Mouse (Mus musculus) ES-E14 (cell line): ENCODE results near the gene Sqstm1. TPM values are rescaled to one million over a fixed set of nuclear protein-coding genes. Genes with fewer than 3 reads are reported as not detected.

Experiments
- DNase-seq: peaks from one replicate; pipeline ENCODE4 v3.0.0-alpha.2; 2013; ENCODE audit warnings: low read depth, low spot score
- H3K27ac ChIP-seq: 2 replicates; pipeline ENCODE4 v1.5.1; 2012; ENCODE audit warnings: low read depth, mild to moderate bottlenecking, low read length, moderate library complexity, mixed read lengths; ENCODE audit not compliant: poor library complexity, insufficient read depth, severe bottlenecking
- H3K36me3 ChIP-seq: 2 replicates; pipeline ENCODE4 v1.6.1; 2012; ENCODE audit warnings: mild to moderate bottlenecking, low read length, moderate library complexity, mixed read lengths; ENCODE audit not compliant: control insufficient read depth, poor library complexity, insufficient read depth, severe bottlenecking
- H3K4me1 ChIP-seq, 2 experiments: fragments of 150-350 bp in 1 of 2; sonication (generic) in 1 of 2; 2 replicates each; pipeline ENCODE4 v1.6.1; 2012; ENCODE audit warnings: low read length in 2 of 2, mild to moderate bottlenecking in 1 of 2, mixed read lengths in 1 of 2; ENCODE audit not compliant: control insufficient read depth in 2 of 2, insufficient read depth in 2 of 2, poor library complexity in 1 of 2
- H3K4me3 ChIP-seq, 2 experiments: fragments of 150-350 bp in 1 of 2; sonication (generic) in 1 of 2; 2 replicates each; pipeline ENCODE4 v1.5.1; 2012; ENCODE audit warnings: low read length in 2 of 2, low read depth in 1 of 2, mild to moderate bottlenecking in 1 of 2, mixed read lengths in 1 of 2; ENCODE audit not compliant: insufficient read depth in 1 of 2, poor library complexity in 1 of 2, severe bottlenecking in 1 of 2
- H3K9ac ChIP-seq: 2 replicates; pipeline ENCODE4 v1.6.1; 2012; ENCODE audit warnings: low read depth, mild to moderate bottlenecking, low read length, mixed read lengths; ENCODE audit not compliant: poor library complexity, insufficient read depth, severe bottlenecking
- H3K9me3 ChIP-seq: fragments of 150-350 bp; sonication (generic); 2 replicates; pipeline ENCODE4 v1.6.1; 2012; ENCODE audit warnings: low read depth, mild to moderate bottlenecking, low read length; ENCODE audit not compliant: control insufficient read depth, insufficient read depth
- CHD2 ChIP-seq: IDR thresholded peaks from 2 replicates; pipeline ENCODE4 v1.6.1; 2014; ENCODE audit warnings: mild to moderate bottlenecking, low read depth, low read length, inconsistent platforms
- HCFC1 ChIP-seq: IDR thresholded peaks from 2 replicates; pipeline ENCODE4 v1.6.1; 2012; ENCODE audit warnings: low read length, inconsistent platforms, borderline replicate concordance; ENCODE audit not compliant: insufficient read depth
- MAFK ChIP-seq: IDR thresholded peaks from 2 replicates; pipeline ENCODE4 v1.6.1; 2014; ENCODE audit warnings: mild to moderate bottlenecking, low read depth, low read length, inconsistent platforms; ENCODE audit not compliant: insufficient read depth
- ZC3H11A ChIP-seq: IDR thresholded peaks from 2 replicates; pipeline ENCODE4 v1.6.1; 2012; ENCODE audit warnings: low read depth, mild to moderate bottlenecking, inconsistent platforms, low read length, borderline replicate concordance
- ZNF384 ChIP-seq: IDR thresholded peaks from 2 replicates; pipeline ENCODE4 v1.6.1; 2012; ENCODE audit warnings: low read depth, low read length, inconsistent platforms
- in situ Hi-C, 2 experiments: fragments of 600-800 bp; cut with MboI; formaldehyde crosslinking; loops; one replicate each; pipeline ENCODE4 v1.15.1; 2025; ENCODE audit warnings: low sequenced_read_pairs in 2 of 2, inconsistent platforms in 1 of 2; ENCODE audit not compliant: unreplicated experiment in 2 of 2
- total RNA-seq: library from RNA; depleted of rRNA; stranded (reverse); fragments of 300-350 nt; gene quantifications from 2 replicates; pipeline ENCODE4 v1.2.3, GENCODE M21; 2012; rRNA removed

Gene Sqstm1
- total RNA-seq, result 140 and 234 TPM in 2 replicates

DNA sequence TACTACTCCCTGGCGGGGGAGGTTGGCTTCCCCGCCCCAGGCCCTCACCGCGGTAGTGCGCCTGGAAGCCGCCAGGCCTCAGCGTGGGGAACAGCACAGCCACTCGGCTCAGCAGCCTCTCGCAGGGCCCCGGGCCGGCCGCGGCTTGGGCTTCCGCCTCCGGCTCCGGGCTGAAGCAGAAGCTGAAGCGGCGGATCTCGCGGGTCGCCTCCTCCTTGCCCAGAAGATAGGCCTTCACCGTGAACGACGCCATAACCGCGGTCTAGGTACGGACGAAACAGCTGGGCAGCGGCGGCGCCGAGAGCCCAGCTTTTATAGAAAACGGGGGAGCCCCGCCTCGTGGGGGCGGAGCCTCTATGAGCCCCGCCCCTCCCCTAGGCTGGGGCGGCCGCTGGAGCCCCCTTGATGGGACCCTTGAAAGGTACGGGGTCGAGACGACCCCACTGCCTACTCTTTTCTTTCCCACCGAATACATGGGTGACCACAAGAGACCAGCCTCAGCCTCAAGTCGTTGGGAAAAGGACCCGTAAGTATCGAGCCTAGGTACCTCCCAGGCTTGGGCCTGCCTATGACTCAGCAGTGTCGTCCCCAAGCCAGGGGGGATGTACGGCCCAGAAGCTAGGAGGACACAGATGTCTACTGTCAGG, at the start of gene Sqstm1, which contains the start of gene Mgat4b:
Sqstm1 (minus strand) TSS at position 323 of the 647 bp plus-strand sequence.
Mgat4b (plus strand) TSS at position 386 of the 647 bp plus-strand sequence.
- Histone ChIP-seq H3K4me1 (peaks cover 7 to 27% of the 10 kb centered on the region in 2 experiments; a peak in 3 of 4 replicates), H3K9ac (peak within 1 kb of the TSS; percentile 86), H3K36me3 (peaks cover 29% of the 10 kb centered on the region), H3K9me3 (no peaks in the 10 kb centered on the region), H3K4me3 (peak within 1 kb of the TSS; percentile 90 to 92), H3K27ac (peak within 1 kb of the TSS; percentile 81; the same call in 1 of the 2 replicates)
- TF ChIP-seq MAFK, result peak; percentile 94
- no peak for TF ChIP-seq CHD2
- TF ChIP-seq ZC3H11A, result no peak
- in situ Hi-C loops, result no loop called here
- no peak for DNase-seq

DNA sequence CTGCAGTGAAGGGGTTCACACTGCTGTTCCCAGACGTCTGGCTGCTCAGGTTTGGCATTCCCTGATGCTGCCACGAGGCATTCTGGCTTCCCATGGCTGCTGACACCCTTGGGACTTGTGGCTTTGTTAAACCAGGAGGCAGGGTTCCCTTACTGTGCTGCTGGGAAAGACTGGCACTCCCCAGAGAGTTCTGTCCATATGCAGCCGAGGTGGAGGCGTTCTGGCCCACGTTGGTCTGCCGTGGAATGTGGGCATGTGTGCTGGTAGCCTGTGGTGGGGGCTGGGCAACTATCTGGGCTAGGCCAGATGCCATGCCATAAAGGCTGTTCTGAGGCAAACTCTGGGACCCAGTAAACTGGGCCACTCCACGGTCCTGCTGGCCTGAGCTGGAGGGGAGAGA, 47.7 kb upstream of the Sqstm1 start:
- peaks cover 4 to 14% of the 10 kb centered on the region in 2 experiments; a peak in 3 of 4 replicates for H3K4me1 ChIP-seq
- DNase-seq, result no peak
- H3K9me3 ChIP-seq, result no peaks in the 10 kb centered on the region
- in situ Hi-C loops, result no loop called here
- H3K36me3 ChIP-seq, result peaks cover 32% of the 10 kb centered on the region
- TF ChIP-seq ZC3H11A (no peak), ZNF384 (no peak)
- no peak overlapping the region for H3K4me3 ChIP-seq
- no peak overlapping the region for H3K9ac ChIP-seq
- no peak overlapping the region for H3K27ac ChIP-seq

DNA sequence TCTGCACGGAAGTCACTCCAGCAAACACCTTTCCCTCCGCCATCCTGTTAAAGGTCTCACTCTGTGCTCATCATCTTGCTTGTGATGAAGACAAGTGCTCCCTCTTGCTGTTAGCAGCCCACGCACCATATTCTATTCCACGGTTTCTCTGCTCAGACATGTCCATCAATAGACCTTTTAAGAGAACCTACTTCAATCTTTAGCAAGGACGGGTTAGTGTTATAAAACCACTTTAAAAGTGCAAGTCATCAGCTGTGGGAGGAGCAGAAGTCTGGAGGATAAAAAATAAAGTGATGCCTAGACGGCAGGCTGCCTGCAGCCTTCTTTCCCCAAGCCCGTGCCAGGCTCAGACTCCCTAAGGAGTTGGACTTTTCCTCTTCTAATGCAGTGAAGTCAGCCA, 46.0 kb upstream of the Sqstm1 start:
- no peak for DNase-seq

DNA sequence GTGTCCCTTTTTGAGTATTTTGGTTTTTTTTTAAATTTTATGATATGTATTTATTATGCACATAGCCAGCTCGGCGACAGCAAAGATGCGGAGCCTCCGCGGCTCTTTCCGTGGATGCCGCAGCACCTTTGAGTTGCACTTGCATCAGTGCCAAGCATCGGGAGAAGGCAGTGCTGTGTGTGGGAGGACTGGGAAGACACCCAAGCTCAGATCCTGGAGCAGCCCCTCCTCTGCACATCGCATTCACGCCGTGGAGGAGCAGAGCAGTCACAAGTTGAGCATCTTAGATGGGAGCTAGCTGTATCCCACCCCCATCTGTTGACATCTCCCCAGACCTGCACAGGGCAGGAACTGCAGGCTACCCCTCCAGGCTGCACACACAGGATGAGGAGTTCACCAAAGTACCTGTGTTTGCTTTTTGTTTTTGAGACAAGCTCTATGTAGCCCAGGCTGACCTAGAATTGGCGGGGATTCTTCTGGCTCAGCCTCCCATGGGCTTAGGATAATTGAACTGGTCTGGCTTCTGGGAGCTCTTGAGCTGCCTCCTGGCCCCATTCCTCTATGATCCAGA, 43.5 kb upstream of the Sqstm1 start:
- no peak overlapping the region; the same call in 1 of the 2 replicates for H3K9ac ChIP-seq
- no peak for TF ChIP-seq CHD2
- no peak for TF ChIP-seq ZNF384
- no peak for TF ChIP-seq HCFC1
- no peak for TF ChIP-seq MAFK
- no peak for TF ChIP-seq ZC3H11A
- H3K27ac ChIP-seq, result no peak overlapping the region
- peak overlapping the region in 1 of 2 experiments; percentile 14 for H3K4me3 ChIP-seq
- H3K9me3 ChIP-seq, result no peaks in the 10 kb centered on the region
- DNase-seq, result no peak
- H3K4me1 ChIP-seq, result peaks cover 4 to 22% of the 10 kb centered on the region in 2 experiments; a peak in 3 of 4 replicates
- in situ Hi-C loops, result no loop called here
- peaks cover 13% of the 10 kb centered on the region for H3K36me3 ChIP-seq

More for the DNA sequence above, 46.0 kb upstream of the Sqstm1 start:
- Histone ChIP-seq H3K4me1 (peaks cover 9 to 26% of the 10 kb centered on the region in 2 experiments; a peak in 3 of 4 replicates), H3K36me3 (peaks cover 24% of the 10 kb centered on the region), H3K4me3 (no peak overlapping the region), H3K9me3 (no peaks in the 10 kb centered on the region), H3K9ac (no peak overlapping the region), H3K27ac (no peak overlapping the region)
- TF ChIP-seq HCFC1 (no peak), CHD2 (no peak), ZC3H11A (no peak), MAFK (no peak), ZNF384 (no peak)
- in situ Hi-C loops, result no loop called here

DNA sequence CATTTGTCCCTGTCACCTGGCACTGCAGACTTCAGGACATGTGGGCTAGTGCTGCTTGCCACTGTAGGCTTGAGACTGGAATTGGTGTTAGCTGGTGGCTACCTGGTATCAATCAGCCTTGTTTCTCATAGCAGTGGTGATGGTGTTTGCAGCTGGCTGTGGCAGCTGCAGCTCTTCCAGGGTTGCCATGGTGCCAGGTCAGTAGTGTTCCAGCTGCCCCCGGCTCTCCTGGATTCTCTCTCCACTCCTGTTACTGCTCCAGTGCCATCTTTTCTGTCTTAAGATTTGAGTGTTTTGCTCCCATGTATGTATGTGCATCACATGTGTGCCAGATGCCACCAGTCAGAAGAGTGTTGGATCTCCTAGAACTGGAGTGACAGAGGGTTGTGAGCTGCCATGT, 42.8 kb upstream of the Sqstm1 start:
- peak overlapping the region in 1 of 2 experiments; percentile 32; a peak in 3 of 4 replicates for H3K4me3 ChIP-seq

More for the DNA sequence above, 42.8 kb upstream of the Sqstm1 start:
- Histone ChIP-seq H3K27ac (peak overlapping the region; percentile 91; the same call in 1 of the 2 replicates), H3K9ac (peak overlapping the region; percentile 74; the same call in 1 of the 2 replicates), H3K4me1 (peaks cover 4 to 23% of the 10 kb centered on the region in 2 experiments; a peak in 3 of 4 replicates), H3K36me3 (peaks cover 7% of the 10 kb centered on the region), H3K9me3 (no peaks in the 10 kb centered on the region)
- TF ChIP-seq HCFC1, result no peak
- no peak for DNase-seq
- in situ Hi-C loops, result no loop called here
